Mouse (Mus musculus) limb, embryonic 13.5 days (tissue): ENCODE results near the gene Ip6k3. TPM values are rescaled to one million over a fixed set of nuclear protein-coding genes. Genes with fewer than 3 reads are reported as not detected.
A peak's percentile ranks its signal among the peaks of the same experiment; 100 is the strongest.

Experiments
- ATAC-seq: fragments of 200-750 bp; cut with Nextera tagmentation; 2 replicates; pipeline ENCODE4 v1.8.0; 2017; ENCODE audit warnings: low read depth, moderate number of reproducible peaks, moderate TSS enrichment; ENCODE audit not compliant: low FRiP score
- H3K27ac ChIP-seq: fragments of 300-500 bp; sonication (generic); 2 replicates; pipeline ENCODE4 v1.5.1; 2015; ENCODE audit warnings: inconsistent platforms, mild to moderate bottlenecking, moderate library complexity
- H3K27me3 ChIP-seq: fragments of 300-500 bp; sonication (generic); 2 replicates; pipeline ENCODE4 v1.6.1; 2015; ENCODE audit warnings: mild to moderate bottlenecking, inconsistent platforms
- H3K36me3 ChIP-seq: fragments of 300-500 bp; sonication (generic); 2 replicates; pipeline ENCODE4 v1.6.1; 2015; ENCODE audit warnings: inconsistent platforms, mild to moderate bottlenecking, moderate library complexity
- H3K4me1 ChIP-seq: fragments of 300-500 bp; sonication (generic); 2 replicates; pipeline ENCODE4 v1.6.1; 2015; ENCODE audit warnings: inconsistent platforms
- H3K4me2 ChIP-seq: fragments of 300-500 bp; sonication (generic); replicated peaks from 2 replicates; pipeline ENCODE4 v1.6.1; 2015; ENCODE audit warnings: inconsistent platforms, mild to moderate bottlenecking, moderate library complexity
- H3K4me3 ChIP-seq: fragments of 300-500 bp; sonication (generic); 2 replicates; pipeline ENCODE4 v1.5.1; 2015; ENCODE audit warnings: moderate library complexity, mild to moderate bottlenecking, inconsistent platforms
- H3K9ac ChIP-seq: fragments of 300-500 bp; sonication (generic); 2 replicates; pipeline ENCODE4 v1.6.1; 2015; ENCODE audit warnings: mild to moderate bottlenecking, inconsistent platforms
- H3K9me3 ChIP-seq: fragments of 300-500 bp; sonication (generic); 2 replicates; pipeline ENCODE4 v1.6.1; 2016; ENCODE audit warnings: inconsistent platforms
- WGBS: fragments of 180-500 bp; shearing (Covaris S2); methylation state at CpG from one replicate; pipeline ENCODE4 v1.1.7; 2015; 5-methylcytosine and 5-hydroxymethylcytosine counted together
- polyA plus RNA-seq: library from polyadenylated mRNA; unstranded; fragments of >200 nt; fragmentation: Nextera tagmentation; extraction: Ambion mirVana; gene quantifications from 2 replicates; pipeline ENCODE4 v1.2.1, GENCODE M21; 2015

The Ip6k3 gene
- polyA plus RNA-seq, 1 experiment from 2014 or later: 0.55 TPM

GRCm38 (mm10) chr17:27165054-27165773 is 2.4 kb downstream of the Ip6k3 start:
- ATAC-seq: 0 out of 2 replicates have a peak, but pooled peaks have one; percentile 37
- Histone ChIP-seq H3K4me3 (no peak overlapping the region), H3K27ac (0 out of 2 replicates have a peak overlapping the region, but pooled peaks have one; percentile 33), H3K4me2 (no peak overlapping the region), H3K4me1 (peaks cover 34% of the 10 kb centered on the region), H3K36me3 (no peaks in the 10 kb centered on the region), H3K27me3 (no peaks in the 10 kb centered on the region), H3K9me3 (no peaks in the 10 kb centered on the region), H3K9ac (peak overlapping the region; percentile 50; the same call in 1 of the 2 replicates)
- WGBS: 18% methylated on average over 8 of the region's 8 CpGs

- Histone ChIP-seq H3K9ac (0 out of 2 replicates have a peak overlapping the region, but pooled peaks have one; percentile 27), H3K4me2 (no peak overlapping the region), H3K27me3 (no peaks in the 10 kb centered on the region), H3K9me3 (no peaks in the 10 kb centered on the region), H3K36me3 (no peaks in the 10 kb centered on the region), H3K4me3 (no peak overlapping the region), H3K27ac (no peak overlapping the region), H3K4me1 (peaks cover 21% of the 10 kb centered on the region)
- no peak for ATAC-seq
- 60% methylated on average over 4 of the region's 4 CpGs for WGBS
These were observed 6.7 kb downstream of the Ip6k3 start for GRCm38 (mm10) chr17:27160905-27161304.

- Histone ChIP-seq H3K4me2 (no peak overlapping the region), H3K27ac (no peak overlapping the region)
These were observed 8.4 kb downstream of the Ip6k3 start for GRCm38 (mm10) chr17:27159169-27159568.

GRCm38 (mm10) chr17:27158439-27158838 is 9.2 kb downstream of the Ip6k3 start:
- Histone ChIP-seq H3K9me3 (no peaks in the 10 kb centered on the region), H3K4me1 (peaks cover 38% of the 10 kb centered on the region), H3K4me3 (no peak overlapping the region), H3K9ac (no peak overlapping the region), H3K36me3 (no peaks in the 10 kb centered on the region), H3K27me3 (no peaks in the 10 kb centered on the region), H3K4me2 (no peak overlapping the region), H3K27ac (no peak overlapping the region)
- WGBS: 81% methylated on average over 6 of the region's 6 CpGs
- ATAC-seq: no peak

More at GRCm38 (mm10) chr17:27159169-27159568, 8.4 kb downstream of the Ip6k3 start:
- H3K9me3 ChIP-seq: no peaks in the 10 kb centered on the region
- no peaks in the 10 kb centered on the region for H3K36me3 ChIP-seq
- no peak overlapping the region for H3K4me3 ChIP-seq
- 67% methylated on average over 7 of the region's 7 CpGs for WGBS
- no peaks in the 10 kb centered on the region for H3K27me3 ChIP-seq
- no peak for ATAC-seq
- no peak overlapping the region for H3K9ac ChIP-seq
- peaks cover 31% of the 10 kb centered on the region for H3K4me1 ChIP-seq

GRCm38 (mm10) chr17:27155752-27156151 is 11.8 kb downstream of the Ip6k3 start:
- H3K27ac ChIP-seq: no peak overlapping the region
- no peaks in the 10 kb centered on the region for H3K36me3 ChIP-seq
- no peak overlapping the region; the same call in 1 of the 2 replicates for H3K9ac ChIP-seq
- no peak for ATAC-seq
- no peak overlapping the region for H3K4me3 ChIP-seq
- WGBS: 75% methylated on average over 8 of the region's 8 CpGs
- peaks cover 47% of the 10 kb centered on the region for H3K4me1 ChIP-seq
- H3K4me2 ChIP-seq: no peak overlapping the region
- H3K27me3 ChIP-seq: no peaks in the 10 kb centered on the region
- no peaks in the 10 kb centered on the region for H3K9me3 ChIP-seq

GRCm38 (mm10) chr17:27154881-27155280 is 12.7 kb downstream of the Ip6k3 start:
- Histone ChIP-seq H3K36me3 (no peaks in the 10 kb centered on the region), H3K9ac (peak overlapping the region; percentile 13; the same call in 1 of the 2 replicates), H3K4me1 (peaks cover 51% of the 10 kb centered on the region), H3K9me3 (no peaks in the 10 kb centered on the region), H3K27ac (no peak overlapping the region), H3K4me2 (no peak overlapping the region), H3K4me3 (no peak overlapping the region), H3K27me3 (no peaks in the 10 kb centered on the region; the same call in 1 of the 2 replicates)
- 29% methylated on average over 6 of the region's 6 CpGs for WGBS
- ATAC-seq: no peak

GRCm38 (mm10) chr17:27154256-27154655 is 13.3 kb downstream of the Ip6k3 start:
- H3K9me3 ChIP-seq: no peaks in the 10 kb centered on the region
- H3K27ac ChIP-seq: 0 out of 2 replicates have a peak overlapping the region, but pooled peaks have one; percentile 10
- H3K9ac ChIP-seq: peak overlapping the region; percentile 13; the same call in 1 of the 2 replicates
- H3K36me3 ChIP-seq: no peaks in the 10 kb centered on the region
- peaks cover 57% of the 10 kb centered on the region for H3K4me1 ChIP-seq
- H3K27me3 ChIP-seq: no peaks in the 10 kb centered on the region; the same call in 1 of the 2 replicates
- ATAC-seq: no peak
- no peak overlapping the region for H3K4me2 ChIP-seq
- no peak overlapping the region for H3K4me3 ChIP-seq
- WGBS: 87% methylated on average over 14 of the region's 14 CpGs

GRCm38 (mm10) chr17:27153773-27154193 is 13.8 kb downstream of the Ip6k3 start:
- Histone ChIP-seq H3K27ac (peak overlapping the region; percentile 63; the same call in 1 of the 2 replicates), H3K4me1 (peaks cover 61% of the 10 kb centered on the region)
- ATAC-seq: no peak

GRCm38 (mm10) chr17:27152976-27153723 is 14.4 kb downstream of the Ip6k3 start:
- Histone ChIP-seq H3K9me3 (no peaks in the 10 kb centered on the region), H3K27ac (peak overlapping the region; percentile 63; the same call in 1 of the 2 replicates), H3K36me3 (no peaks in the 10 kb centered on the region), H3K4me1 (peaks cover 68% of the 10 kb centered on the region), H3K4me2 (no peak overlapping the region), H3K27me3 (no peaks in the 10 kb centered on the region; the same call in 1 of the 2 replicates), H3K4me3 (no peak overlapping the region), H3K9ac (no peak overlapping the region)
- WGBS: 66% methylated on average over 8 of the region's 8 CpGs
- ATAC-seq: no peak

More at GRCm38 (mm10) chr17:27153773-27154193, 13.8 kb downstream of the Ip6k3 start:
- WGBS: 58% methylated on average over 9 of the region's 9 CpGs
- Histone ChIP-seq H3K36me3 (no peaks in the 10 kb centered on the region), H3K4me3 (no peak overlapping the region), H3K9ac (no peak overlapping the region), H3K9me3 (no peaks in the 10 kb centered on the region), H3K4me2 (no peak overlapping the region), H3K27me3 (no peaks in the 10 kb centered on the region; the same call in 1 of the 2 replicates)

- Histone ChIP-seq H3K9me3 (no peaks in the 10 kb centered on the region), H3K9ac (no peak overlapping the region), H3K4me1 (peaks cover 75% of the 10 kb centered on the region), H3K4me2 (no peak overlapping the region), H3K27me3 (no peaks in the 10 kb centered on the region; the same call in 1 of the 2 replicates), H3K27ac (no peak overlapping the region), H3K4me3 (no peak overlapping the region), H3K36me3 (no peaks in the 10 kb centered on the region)
- WGBS: 72% methylated on average over 8 of the region's 8 CpGs
- ATAC-seq: no peak
These were observed 16.2 kb downstream of the Ip6k3 start for GRCm38 (mm10) chr17:27151411-27151810.

- no peak overlapping the region for H3K27ac ChIP-seq
- H3K9me3 ChIP-seq: no peaks in the 10 kb centered on the region
- WGBS: 67% methylated on average over 7 of the region's 7 CpGs
- H3K9ac ChIP-seq: peak overlapping the region; percentile 31; the same call in 1 of the 2 replicates
- H3K27me3 ChIP-seq: no peaks in the 10 kb centered on the region; the same call in 1 of the 2 replicates
- H3K4me1 ChIP-seq: peaks cover 76% of the 10 kb centered on the region
- H3K4me2 ChIP-seq: no peak overlapping the region
- H3K4me3 ChIP-seq: no peak overlapping the region
- no peaks in the 10 kb centered on the region for H3K36me3 ChIP-seq
- no peak for ATAC-seq
These were observed 16.7 kb downstream of the Ip6k3 start for GRCm38 (mm10) chr17:27150871-27151270.
